Mouse (Mus musculus): ENCODE results near the gene Uqcr11. TPM values are rescaled to one million over a fixed set of nuclear protein-coding genes. Genes with fewer than 3 reads are reported as not detected.
A peak's percentile ranks its signal among the peaks of the same experiment; 100 is the strongest.

Uqcr11 gene
- polyA plus RNA-seq, 1 experiment from 2014 or later = 593 TPM

GRCm38 (mm10) chr10:80429800-80430199 lies 23.2 kb upstream of the Uqcr11 start:
- H3K9me3 ChIP-seq (replicated peaks) = peaks cover 6% of the 10 kb centered on the region; the same call in 1 of the 2 replicates
- WGBS = 84% methylated on average over 8 of the region's 8 CpGs
- no peak overlapping the region for H3K9ac ChIP-seq
- peaks cover 62% of the 10 kb centered on the region for H3K36me3 ChIP-seq (ENCODE audit: poor library complexity, severe bottlenecking)
- no peaks in the 10 kb centered on the region for H3K27me3 ChIP-seq
- peaks cover 31% of the 10 kb centered on the region for H3K4me1 ChIP-seq
- no peak overlapping the region for H3K4me2 ChIP-seq
- no peak for ATAC-seq
- H3K27ac ChIP-seq = no peak overlapping the region
- H3K4me3 ChIP-seq = no peak overlapping the region

DNA sequence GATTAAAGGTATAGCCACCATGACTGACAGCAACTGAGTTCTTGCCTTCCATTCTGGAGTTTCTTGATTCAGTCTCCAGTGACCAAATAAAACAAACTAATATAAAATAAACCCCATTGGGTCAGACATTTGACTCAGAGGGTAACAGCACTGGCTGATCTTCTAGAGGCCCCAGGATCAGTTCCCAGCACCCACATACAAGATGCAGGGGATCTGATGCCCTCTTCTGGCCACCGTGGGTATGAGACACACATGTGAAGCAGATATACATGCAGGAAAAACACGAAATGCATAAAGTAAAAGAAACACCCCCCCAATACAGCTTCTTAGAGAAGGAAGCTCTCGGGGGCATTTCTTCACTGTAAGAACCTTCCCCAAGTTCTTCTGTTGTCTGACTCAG lies 18.4 kb upstream of the Uqcr11 start:
- Histone ChIP-seq H3K9ac (no peak overlapping the region), H3K27me3 (no peaks in the 10 kb centered on the region), H3K9me3 (replicated peaks) (peaks cover 6% of the 10 kb centered on the region; the same call in 1 of the 2 replicates), H3K27ac (no peak overlapping the region), H3K4me1 (peaks cover 43% of the 10 kb centered on the region), H3K4me3 (no peak overlapping the region), H3K4me2 (no peak overlapping the region), H3K36me3 (ENCODE audit: poor library complexity, severe bottlenecking) (peaks cover 94% of the 10 kb centered on the region)
- ATAC-seq = no peak
- 94% methylated on average over 3 of the region's 3 CpGs for WGBS

- WGBS = 57% methylated on average over 4 of the region's 4 CpGs
- ATAC-seq = no peak
- Histone ChIP-seq H3K4me1 (peaks cover 53% of the 10 kb centered on the region), H3K9ac (no peak overlapping the region), H3K9me3 (replicated peaks) (peaks cover 6% of the 10 kb centered on the region; the same call in 1 of the 2 replicates), H3K4me3 (no peak overlapping the region), H3K27me3 (no peaks in the 10 kb centered on the region), H3K4me2 (no peak overlapping the region), H3K36me3 (ENCODE audit: poor library complexity, severe bottlenecking) (peaks cover 94% of the 10 kb centered on the region), H3K27ac (peak overlapping the region; percentile 79; the same call in 1 of the 2 replicates)
Measured at GRCm38 (mm10) chr10:80423562-80423961, 16.9 kb upstream of the Uqcr11 start.

GRCm38 (mm10) chr10:80421651-80422472 lies 15.2 kb upstream of the Uqcr11 start:
- 73% methylated on average over 9 of the region's 9 CpGs for WGBS
- no peaks in the 10 kb centered on the region for H3K27me3 ChIP-seq
- peak; percentile 41; the same call in 1 of the 2 replicates for ATAC-seq
- H3K9ac ChIP-seq = peak overlapping the region; percentile 47; the same call in 1 of the 2 replicates
- H3K4me3 ChIP-seq = no peak overlapping the region
- peak overlapping the region; percentile 34 for H3K4me2 ChIP-seq
- peaks cover 94% of the 10 kb centered on the region for H3K36me3 ChIP-seq (ENCODE audit: poor library complexity, severe bottlenecking)
- H3K9me3 ChIP-seq (replicated peaks) = peaks cover 6% of the 10 kb centered on the region; the same call in 1 of the 2 replicates
- peak overlapping the region; percentile 79 for H3K27ac ChIP-seq
- H3K4me1 ChIP-seq = peaks cover 64% of the 10 kb centered on the region

- ATAC-seq = no peak
- peaks cover 6% of the 10 kb centered on the region; the same call in 1 of the 2 replicates for H3K9me3 ChIP-seq (replicated peaks)
- peaks cover 94% of the 10 kb centered on the region for H3K36me3 ChIP-seq (ENCODE audit: poor library complexity, severe bottlenecking)
- H3K4me3 ChIP-seq = no peak overlapping the region
- 93% methylated on average over 8 of the region's 8 CpGs for WGBS
- peaks cover 64% of the 10 kb centered on the region for H3K4me1 ChIP-seq
- no peaks in the 10 kb centered on the region for H3K27me3 ChIP-seq
- no peak overlapping the region for H3K4me2 ChIP-seq
- peak overlapping the region; percentile 79; the same call in 1 of the 2 replicates for H3K27ac ChIP-seq
- 0 out of 2 replicates have a peak overlapping the region, but pooled peaks have one; percentile 47 for H3K9ac ChIP-seq
Measured at GRCm38 (mm10) chr10:80421208-80421607, 14.6 kb upstream of the Uqcr11 start.

DNA sequence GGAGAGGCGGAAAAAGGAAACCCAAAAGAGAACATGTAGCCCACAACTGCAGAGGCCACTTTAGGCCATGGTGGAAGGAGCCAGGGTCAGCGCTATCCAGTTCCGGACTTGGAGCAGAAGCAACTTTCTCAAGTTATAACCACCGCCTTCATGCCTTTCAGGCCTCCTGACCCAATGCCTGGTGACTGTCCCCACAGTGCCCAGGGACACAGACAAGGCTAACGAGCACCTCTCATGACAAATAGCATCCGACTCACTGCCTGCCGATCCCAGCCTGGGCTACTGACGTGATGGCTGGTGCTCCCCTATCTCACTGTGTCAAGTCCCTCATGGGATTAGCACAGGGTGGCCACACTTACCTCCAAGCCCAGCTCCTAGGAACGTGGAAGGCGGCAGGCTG lies 14.1 kb upstream of the Uqcr11 start:
- H3K4me1 ChIP-seq = peaks cover 64% of the 10 kb centered on the region
- WGBS = 90% methylated on average over 10 of the region's 10 CpGs

DNA sequence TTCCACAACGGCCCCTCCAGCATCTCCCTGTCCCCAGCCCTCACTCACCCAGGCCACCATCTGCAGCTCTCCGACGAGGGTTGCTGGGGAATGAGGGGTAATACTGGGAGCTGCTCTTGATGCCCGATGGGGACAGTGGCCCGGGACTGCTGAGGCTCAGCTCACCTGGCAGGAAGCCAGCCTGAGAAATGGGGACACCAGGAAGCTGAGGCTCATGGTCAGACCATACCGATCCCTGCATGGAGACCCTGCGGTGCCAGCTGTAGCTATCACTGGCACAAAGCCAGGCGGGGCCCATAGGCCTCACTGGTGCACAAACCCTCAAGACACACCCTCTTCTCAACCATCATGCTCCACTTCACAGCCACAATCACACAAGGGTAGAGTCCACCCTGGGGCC lies 12.8 kb upstream of the Uqcr11 start:
- peaks cover 94% of the 10 kb centered on the region for H3K36me3 ChIP-seq (ENCODE audit: poor library complexity, severe bottlenecking)
- 0 out of 2 replicates have a peak, but pooled peaks have one; percentile 1 for ATAC-seq
- no peak overlapping the region for H3K4me2 ChIP-seq
- peak overlapping the region; percentile 8; the same call in 1 of the 2 replicates for H3K9ac ChIP-seq
- H3K4me3 ChIP-seq = no peak overlapping the region
- H3K4me1 ChIP-seq = peaks cover 62% of the 10 kb centered on the region
- 59% methylated on average over 8 of the region's 8 CpGs for WGBS
- no peaks in the 10 kb centered on the region for H3K9me3 ChIP-seq (replicated peaks)
- H3K27me3 ChIP-seq = no peaks in the 10 kb centered on the region
- peak overlapping the region; percentile 77 for H3K27ac ChIP-seq

More for the DNA sequence above, 14.1 kb upstream of the Uqcr11 start:
- Histone ChIP-seq H3K4me2 (no peak overlapping the region), H3K9ac (no peak overlapping the region), H3K4me3 (no peak overlapping the region), H3K27me3 (no peaks in the 10 kb centered on the region), H3K9me3 (replicated peaks) (peaks cover 6% of the 10 kb centered on the region; the same call in 1 of the 2 replicates), H3K36me3 (ENCODE audit: poor library complexity, severe bottlenecking) (peaks cover 94% of the 10 kb centered on the region), H3K27ac (0 out of 2 replicates have a peak overlapping the region, but pooled peaks have one; percentile 79)
- ATAC-seq = no peak

- H3K4me2 ChIP-seq = peak overlapping the region; percentile 7; the same call in 1 of the 2 replicates
- H3K36me3 ChIP-seq (ENCODE audit: poor library complexity, severe bottlenecking) = peaks cover 95% of the 10 kb centered on the region
- H3K27me3 ChIP-seq = no peaks in the 10 kb centered on the region
- H3K9ac ChIP-seq = peak overlapping the region; percentile 14
- peaks cover 51% of the 10 kb centered on the region for H3K4me1 ChIP-seq
- peak; percentile 58 for ATAC-seq
- H3K27ac ChIP-seq = peak overlapping the region; percentile 77
- WGBS = 39% methylated on average over 3 of the region's 3 CpGs
- H3K4me3 ChIP-seq = no peak overlapping the region
- no peaks in the 10 kb centered on the region for H3K9me3 ChIP-seq (replicated peaks)
Measured at GRCm38 (mm10) chr10:80418311-80418710, 11.7 kb upstream of the Uqcr11 start.

DNA sequence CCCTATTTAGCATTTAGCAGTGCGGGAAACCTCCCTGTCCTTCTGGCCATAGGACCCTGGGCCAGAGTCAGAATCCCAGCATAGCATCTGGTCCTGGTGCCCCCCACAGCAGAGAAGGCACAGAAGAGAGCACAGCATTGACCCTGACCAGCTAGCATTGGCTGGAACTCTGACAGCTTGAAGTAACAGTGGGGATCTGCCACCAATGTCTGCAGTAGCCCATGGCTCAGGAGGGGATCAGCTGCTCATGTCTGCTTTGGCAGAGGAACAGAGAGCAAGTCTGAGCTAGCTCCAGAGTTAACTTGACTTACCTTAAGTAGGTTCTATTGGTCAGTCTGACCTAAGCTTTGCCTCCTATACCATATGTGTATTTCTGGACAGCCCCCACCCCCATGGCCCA lies 11.2 kb upstream of the Uqcr11 start:
- H3K9ac ChIP-seq = no peak overlapping the region
- WGBS = 91% methylated on average over 1 of the region's 1 CpGs
- H3K4me3 ChIP-seq = no peak overlapping the region
- H3K9me3 ChIP-seq (replicated peaks) = no peaks in the 10 kb centered on the region
- H3K4me1 ChIP-seq = peaks cover 48% of the 10 kb centered on the region
- H3K27me3 ChIP-seq = no peaks in the 10 kb centered on the region
- no peak for ATAC-seq
- H3K27ac ChIP-seq = peak overlapping the region; percentile 60
- H3K36me3 ChIP-seq (ENCODE audit: poor library complexity, severe bottlenecking) = peaks cover 95% of the 10 kb centered on the region
- no peak overlapping the region for H3K4me2 ChIP-seq

DNA sequence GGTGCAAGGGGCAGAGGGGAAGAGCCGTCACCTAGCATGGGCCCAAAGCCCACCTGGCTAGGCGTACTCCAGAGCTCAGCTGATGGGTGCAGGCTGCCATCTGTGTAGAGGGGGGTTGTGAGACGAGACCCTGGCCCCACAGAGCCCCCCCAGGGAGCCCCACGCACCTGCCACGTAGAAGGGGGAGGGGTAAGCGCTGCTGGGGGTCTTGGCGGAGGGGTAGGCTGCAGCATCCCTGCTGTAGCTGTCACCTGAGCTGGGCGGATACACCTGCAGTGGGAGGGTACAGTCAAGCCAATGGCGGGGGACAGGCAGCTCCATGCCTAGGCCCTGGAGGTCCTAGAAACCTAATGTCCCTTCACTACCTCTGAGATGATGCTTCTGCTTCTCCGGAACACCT lies 10.7 kb upstream of the Uqcr11 start:
- 83% methylated on average over 10 of the region's 10 CpGs for WGBS
- no peaks in the 10 kb centered on the region for H3K9me3 ChIP-seq (replicated peaks)
- H3K27me3 ChIP-seq = no peaks in the 10 kb centered on the region
- H3K4me1 ChIP-seq = peaks cover 45% of the 10 kb centered on the region
- peak overlapping the region; percentile 60 for H3K27ac ChIP-seq
- no peak for ATAC-seq
- no peak overlapping the region for H3K4me2 ChIP-seq
- H3K36me3 ChIP-seq (ENCODE audit: poor library complexity, severe bottlenecking) = peaks cover 99% of the 10 kb centered on the region
- H3K4me3 ChIP-seq = no peak overlapping the region
- no peak overlapping the region for H3K9ac ChIP-seq

GRCm38 (mm10) chr10:80415566-80415965 lies 8.9 kb upstream of the Uqcr11 start:
- peaks cover 33% of the 10 kb centered on the region for H3K4me1 ChIP-seq
- no peak overlapping the region for H3K4me2 ChIP-seq
- H3K36me3 ChIP-seq (ENCODE audit: poor library complexity, severe bottlenecking) = peaks cover 100% of the 10 kb centered on the region
- WGBS = 93% methylated on average over 7 of the region's 7 CpGs
- no peak overlapping the region for H3K9ac ChIP-seq
- H3K27me3 ChIP-seq = no peaks in the 10 kb centered on the region
- H3K9me3 ChIP-seq (replicated peaks) = no peaks in the 10 kb centered on the region
- no peak overlapping the region for H3K27ac ChIP-seq
- H3K4me3 ChIP-seq = no peak overlapping the region
- no peak for ATAC-seq

Data from forebrain, embryonic 13.5 days (tissue).